Mouse (Mus musculus) stomach, postnatal 0 days (tissue): ENCODE results near the gene Itga1. TPM values are rescaled to one million over a fixed set of nuclear protein-coding genes. Genes with fewer than 3 reads are reported as not detected.

ENCODE experiments used
- ATAC-seq: fragments of 200-750 bp; cut with Nextera tagmentation; 2 replicates; pipeline ENCODE4 v1.8.0; 2017; ENCODE audit not compliant: low FRiP score, low TSS enrichment
- DNase-seq: peaks from one replicate; pipeline ENCODE4 v3.0.0-alpha.2; 2016; ENCODE audit warnings: low spot score
- H3K27ac ChIP-seq: fragments of 300-500 bp; sonication (generic); replicated peaks from 2 replicates; pipeline ENCODE4 v1.5.1; 2014; ENCODE audit warnings: mild to moderate bottlenecking, control low read depth
- H3K27me3 ChIP-seq: fragments of 300-500 bp; sonication (generic); 2 replicates; pipeline ENCODE4 v1.6.1; 2014; ENCODE audit warnings: low read length; ENCODE audit not compliant: control insufficient read depth, insufficient read depth
- H3K36me3 ChIP-seq: fragments of 300-500 bp; sonication (generic); 2 replicates; pipeline ENCODE4 v1.6.1; 2014; ENCODE audit warnings: low read length, mixed read lengths; ENCODE audit not compliant: control insufficient read depth, insufficient read depth
- H3K4me1 ChIP-seq: fragments of 300-500 bp; sonication (generic); replicated peaks from 2 replicates; pipeline ENCODE4 v1.6.1; 2014; ENCODE audit warnings: antibody characterized with exemption; ENCODE audit not compliant: control insufficient read depth, insufficient read depth
- H3K4me2 ChIP-seq: fragments of 300-500 bp; sonication (generic); replicated peaks from 2 replicates; pipeline ENCODE4 v1.6.1; 2014; ENCODE audit warnings: low read depth, mild to moderate bottlenecking, control low read depth, moderate library complexity
- H3K4me3 ChIP-seq: fragments of 300-500 bp; sonication (generic); 2 replicates; pipeline ENCODE4 v1.5.1; 2014; ENCODE audit warnings: low read depth, low read length, control low read depth
- H3K9ac ChIP-seq: fragments of 300-500 bp; sonication (generic); 2 replicates; pipeline ENCODE4 v1.6.1; 2014; ENCODE audit warnings: mild to moderate bottlenecking, low read length, control low read depth, mixed read lengths
- H3K9me3 ChIP-seq: fragments of 300-500 bp; sonication (generic); 2 replicates; pipeline ENCODE4 v1.6.1; 2016; ENCODE audit warnings: low read length; ENCODE audit not compliant: control insufficient read depth
- CTCF ChIP-seq: IDR thresholded peaks from 2 replicates; pipeline ENCODE4 v1.5.1; 2016; ENCODE audit warnings: antibody characterized with exemption, low read depth, mild to moderate bottlenecking, moderate library complexity
- EP300 ChIP-seq: optimal IDR thresholded peaks from 2 replicates; pipeline ENCODE3; 2016; ENCODE audit warnings: antibody characterized with exemption
- WGBS: fragments of 180-500 bp; shearing (Covaris S2); extraction: QIAGEN DNeasy Blood & Tissue Kit; methylation state at CpG from one replicate; pipeline ENCODE4 v1.1.7; 2014; 5-methylcytosine and 5-hydroxymethylcytosine counted together
- polyA plus RNA-seq: library from polyadenylated mRNA; unstranded; fragments of >200 nt; fragmentation: Nextera tagmentation; extraction: Ambion mirVana; gene quantifications from 2 replicates; pipeline ENCODE4 v1.2.1, GENCODE M21; 2015

Itga1 gene
- polyA plus RNA-seq = 14.6 and 18.4 TPM in 2 replicates

DNA sequence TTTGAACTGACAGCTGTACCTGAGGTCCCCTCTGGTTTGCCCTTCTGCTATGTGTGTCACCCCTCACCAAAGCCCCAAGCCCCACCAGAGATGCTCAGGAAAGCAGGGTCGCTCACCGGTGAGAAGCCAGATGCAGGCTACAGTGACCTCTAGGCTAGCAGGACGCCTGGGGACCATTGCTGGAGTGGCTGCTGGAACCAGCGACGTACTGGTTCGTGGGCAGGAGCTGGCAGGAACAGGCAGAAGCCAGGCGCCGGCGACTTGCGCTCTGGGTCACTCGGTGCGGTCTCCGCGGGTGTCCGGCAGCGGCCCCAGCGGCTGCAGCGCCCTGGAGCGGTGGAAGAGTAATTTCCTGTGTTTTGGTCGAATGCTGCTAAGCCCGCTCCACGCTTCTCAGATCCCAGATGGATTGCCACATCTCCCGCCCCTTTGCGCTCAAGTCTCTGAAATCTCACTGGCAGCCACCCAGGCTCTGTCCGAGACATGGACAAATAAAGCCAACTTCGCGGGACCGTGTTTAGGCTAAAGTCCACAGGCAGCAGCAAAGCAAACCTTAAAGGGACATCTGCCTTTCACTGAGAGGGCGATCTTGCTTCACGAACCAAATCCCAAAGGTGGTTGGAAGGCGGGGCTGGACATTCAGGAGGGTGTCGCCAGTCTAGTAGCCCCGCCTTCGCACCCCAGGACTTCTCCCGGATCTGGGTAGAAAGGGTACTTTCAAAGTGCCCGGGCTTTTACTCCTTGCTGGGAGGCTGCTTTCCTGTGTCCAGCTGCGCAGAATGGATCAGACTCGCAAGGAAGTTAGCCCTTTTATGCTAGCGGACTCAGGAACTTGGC lies at the start of gene Itga1, which contains the start of gene Gm49395:
Itga1 (minus strand) TSS at position 610 of the 837 bp plus-strand sequence.
Gm49395 (minus strand) TSS at position 567 of the 837 bp plus-strand sequence.
- peak; percentile 91 for ATAC-seq
- H3K4me1 ChIP-seq = no peaks in the 10 kb centered on the region
- peak within 1 kb of the TSS; percentile 60 for H3K4me3 ChIP-seq
- H3K9me3 ChIP-seq = no peaks in the 10 kb centered on the region
- peak; percentile 85 for DNase-seq
- TF ChIP-seq EP300 (no peak), CTCF (peak; percentile 59)
- H3K9ac ChIP-seq = peak within 1 kb of the TSS; percentile 94
- H3K4me2 ChIP-seq = peak within 1 kb of the TSS; percentile 56
- under 1% methylated on average over 39 of the region's 39 CpGs for WGBS
- peak within 1 kb of the TSS; percentile 92 for H3K27ac ChIP-seq
- no peaks in the 10 kb centered on the region for H3K36me3 ChIP-seq
- H3K27me3 ChIP-seq = no peaks in the 10 kb centered on the region

DNA sequence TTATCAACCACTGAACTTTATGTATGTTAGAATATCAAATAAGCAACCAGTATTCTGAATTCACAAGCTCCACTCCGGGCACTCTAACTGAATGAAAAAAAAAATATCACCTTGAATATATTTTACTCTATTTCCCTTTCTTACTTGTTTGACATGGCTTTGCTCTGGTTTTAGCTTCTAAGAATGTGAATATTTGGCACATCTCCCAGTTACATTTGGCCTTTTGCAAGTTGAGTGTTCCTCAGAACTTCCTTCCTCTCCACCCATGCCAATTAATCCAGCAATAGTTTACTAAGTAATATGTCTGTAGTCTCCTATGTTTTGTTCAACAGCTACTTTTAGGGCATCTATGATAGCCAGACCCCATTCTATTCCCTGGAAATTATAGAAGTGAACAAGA lies 48.8 kb upstream of the Itga1 start:
- Histone ChIP-seq H3K27ac (no peak overlapping the region), H3K4me2 (no peak overlapping the region), H3K4me3 (no peak overlapping the region), H3K36me3 (no peaks in the 10 kb centered on the region), H3K4me1 (no peaks in the 10 kb centered on the region), H3K9ac (no peak overlapping the region), H3K27me3 (no peaks in the 10 kb centered on the region), H3K9me3 (no peaks in the 10 kb centered on the region)
- TF ChIP-seq CTCF = no peak
- no peak for TF ChIP-seq EP300
- DNase-seq (no peak), ATAC-seq (no peak)
- 73% methylated on average over 1 of the region's 1 CpGs for WGBS

DNA sequence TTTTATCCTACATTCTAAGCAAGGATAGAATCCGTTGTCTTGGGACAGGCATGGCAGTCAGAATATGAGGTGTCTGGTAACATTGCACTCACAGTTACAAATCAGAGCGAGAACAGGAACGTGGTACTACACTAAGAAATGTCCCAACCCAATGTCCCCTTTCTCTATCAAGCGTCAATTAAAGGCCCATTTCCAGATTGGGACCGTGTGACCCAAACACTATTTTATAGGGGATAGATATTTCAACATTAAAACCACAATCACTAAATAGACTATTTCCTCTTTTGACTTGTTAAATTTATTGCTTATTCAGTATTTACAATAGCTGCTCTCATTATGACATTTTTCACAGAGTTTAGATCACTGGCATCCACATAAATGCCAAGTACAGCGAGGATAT lies 48.1 kb upstream of the Itga1 start:
- no peak for DNase-seq
- H3K27me3 ChIP-seq = no peaks in the 10 kb centered on the region

DNA sequence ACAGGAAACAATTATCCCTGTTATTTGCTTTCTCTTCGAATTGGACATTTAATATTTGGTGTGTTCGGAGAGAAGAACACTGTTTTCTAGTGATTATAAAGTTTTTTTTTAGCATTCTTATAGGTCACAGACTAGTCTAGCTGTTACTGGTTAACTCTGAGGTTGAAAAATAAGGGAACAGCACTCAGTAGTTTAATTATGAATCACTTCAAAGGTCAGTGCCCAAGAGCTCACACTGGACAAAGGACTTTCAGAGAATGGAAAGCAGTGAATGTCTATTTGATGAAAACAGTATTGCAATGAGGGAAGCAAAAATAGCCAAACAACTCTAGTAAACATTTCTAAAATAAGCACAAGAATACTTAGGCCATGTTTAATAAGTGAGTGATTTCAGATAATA lies 41.8 kb upstream of the Itga1 start:
- no peak for ATAC-seq
- 84% methylated on average over 2 of the region's 2 CpGs for WGBS
- H3K9ac ChIP-seq = no peak overlapping the region

More for the DNA sequence above, 48.1 kb upstream of the Itga1 start:
- Histone ChIP-seq H3K36me3 (no peaks in the 10 kb centered on the region), H3K4me2 (no peak overlapping the region), H3K27ac (no peak overlapping the region), H3K9me3 (no peaks in the 10 kb centered on the region), H3K4me3 (no peak overlapping the region), H3K9ac (no peak overlapping the region), H3K4me1 (no peaks in the 10 kb centered on the region)
- ATAC-seq = no peak
- 80% methylated on average over 6 of the region's 6 CpGs for WGBS
- TF ChIP-seq CTCF (no peak), EP300 (no peak)

DNA sequence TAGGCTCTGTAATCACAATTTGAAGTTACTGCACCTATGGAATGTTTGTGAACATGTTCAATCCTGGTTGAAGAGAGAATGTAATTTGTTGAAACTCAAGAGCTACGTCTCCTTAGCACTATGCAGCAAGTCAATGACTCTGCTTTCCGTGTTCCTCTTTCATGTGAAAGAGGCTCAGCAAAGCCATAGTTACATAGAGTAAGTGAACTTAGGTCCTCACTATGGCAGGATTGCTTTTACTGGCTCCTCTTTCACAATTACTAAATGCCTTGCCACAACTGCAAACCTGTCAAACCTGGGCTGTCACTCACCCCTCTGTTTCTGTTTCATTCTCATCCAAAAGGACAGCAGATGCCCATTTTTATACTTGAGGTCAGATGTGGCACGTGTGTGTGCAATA lies 40.3 kb upstream of the Itga1 start:
- Histone ChIP-seq H3K27ac (no peak overlapping the region), H3K9me3 (no peaks in the 10 kb centered on the region), H3K4me3 (no peak overlapping the region), H3K4me1 (no peaks in the 10 kb centered on the region), H3K27me3 (no peaks in the 10 kb centered on the region), H3K36me3 (no peaks in the 10 kb centered on the region), H3K4me2 (no peak overlapping the region), H3K9ac (no peak overlapping the region)
- 85% methylated on average over 3 of the region's 3 CpGs for WGBS
- no peak for DNase-seq
- TF ChIP-seq EP300 = no peak
- no peak for TF ChIP-seq CTCF
- no peak for ATAC-seq

More for the DNA sequence above, 41.8 kb upstream of the Itga1 start:
- no peaks in the 10 kb centered on the region for H3K9me3 ChIP-seq
- H3K4me3 ChIP-seq = no peak overlapping the region
- DNase-seq = no peak
- no peaks in the 10 kb centered on the region for H3K27me3 ChIP-seq
- no peaks in the 10 kb centered on the region for H3K4me1 ChIP-seq
- no peak for TF ChIP-seq EP300
- no peak for TF ChIP-seq CTCF
- H3K27ac ChIP-seq = no peak overlapping the region
- no peaks in the 10 kb centered on the region for H3K36me3 ChIP-seq
- no peak overlapping the region for H3K4me2 ChIP-seq

DNA sequence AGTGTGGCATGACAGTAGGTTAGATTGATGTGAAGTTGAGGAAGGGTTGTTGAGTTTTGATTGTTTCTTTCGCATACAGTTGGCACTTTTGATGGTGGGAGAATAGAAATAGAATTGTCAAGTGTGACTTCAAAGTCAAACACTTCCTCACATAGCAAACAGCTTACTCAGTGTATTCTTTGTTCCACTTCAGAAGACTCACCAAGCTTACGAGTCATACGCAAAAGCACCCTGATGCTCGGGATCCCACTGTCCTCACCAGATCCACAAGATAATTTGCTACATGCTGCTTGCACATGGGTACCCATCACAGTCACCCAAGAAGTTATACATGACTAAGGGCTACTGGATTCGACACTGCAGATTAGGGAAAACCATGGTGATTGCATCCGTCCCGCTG lies 36.7 kb upstream of the Itga1 start:
- Histone ChIP-seq H3K4me2 (no peak overlapping the region), H3K9ac (no peak overlapping the region), H3K27me3 (no peaks in the 10 kb centered on the region), H3K9me3 (no peaks in the 10 kb centered on the region), H3K36me3 (no peaks in the 10 kb centered on the region), H3K4me3 (no peak overlapping the region), H3K27ac (no peak overlapping the region), H3K4me1 (no peaks in the 10 kb centered on the region)
- TF ChIP-seq EP300 (no peak), CTCF (no peak)
- ATAC-seq = no peak
- WGBS = 83% methylated on average over 7 of the region's 7 CpGs
- no peak for DNase-seq
